Mouse (Mus musculus): ENCODE results near the gene Gm17482.
"Not testable (repeated sequence)": the region's sequence is repeated elsewhere in the genome, so short reads cannot be mapped to it uniquely, and the experiment has no call there.

Gene Gm17482

GRCm38 (mm10) chr6:115227043-115227442 is at the start of gene Gm17482:
Gene Gm17482 (plus strand): TSS chr6:115227343.
- no peak for DNase-seq

- peak; percentile 40 to 74 for DNase-seq
Measured at GRCm38 (mm10) chr6:115178826-115179225, 48.3 kb upstream of the Gm17482 start.

GRCm38 (mm10) chr6:115181094-115181493 is 46.0 kb upstream of the Gm17482 start:
- no peak for DNase-seq

GRCm38 (mm10) chr6:115191111-115191510 is 36.0 kb upstream of the Gm17482 start:
- DNase-seq = peak; percentile 37 to 73

- no peak for DNase-seq
Measured at GRCm38 (mm10) chr6:115200753-115201152, 26.4 kb upstream of the Gm17482 start.

GRCm38 (mm10) chr6:115203029-115203428 is 24.1 kb upstream of the Gm17482 start:
- peak in 1 of 2 experiments; percentile 3 for DNase-seq

- no peak for DNase-seq
Measured at GRCm38 (mm10) chr6:115210187-115210586, 17.0 kb upstream of the Gm17482 start.

- no peak for DNase-seq
Measured at GRCm38 (mm10) chr6:115210820-115211219, 16.3 kb upstream of the Gm17482 start.

- no peak for DNase-seq
Measured at GRCm38 (mm10) chr6:115212132-115212903, 14.8 kb upstream of the Gm17482 start.

GRCm38 (mm10) chr6:115213129-115213528 is 14.0 kb upstream of the Gm17482 start:
- peak in 1 of 2 experiments; percentile 6 for DNase-seq

- no peak for DNase-seq
Measured at GRCm38 (mm10) chr6:115221215-115221641, 5.9 kb upstream of the Gm17482 start.

- no peak for DNase-seq
Measured at GRCm38 (mm10) chr6:115225519-115225918, 1.6 kb upstream of the Gm17482 start.

GRCm38 (mm10) chr6:115227529-115227928 is 386 bp downstream of the Gm17482 start:
- DNase-seq = peak; percentile 74 to 89

GRCm38 (mm10) chr6:115230557-115230956 is 3.4 kb downstream of the Gm17482 start:
- DNase-seq = no peak

- DNase-seq = no peak
Measured at GRCm38 (mm10) chr6:115231836-115232235, 4.7 kb downstream of the Gm17482 start.

- DNase-seq = no peak
Measured at GRCm38 (mm10) chr6:115232562-115232961, 5.4 kb downstream of the Gm17482 start.

GRCm38 (mm10) chr6:115238031-115239027 is 11.2 kb downstream of the Gm17482 start:
- no peak for DNase-seq

GRCm38 (mm10) chr6:115239335-115239734 is 12.2 kb downstream of the Gm17482 start:
- no peak for DNase-seq

GRCm38 (mm10) chr6:115240431-115240830 is 13.3 kb downstream of the Gm17482 start:
- not testable (repeated sequence) for DNase-seq

GRCm38 (mm10) chr6:115241131-115241699 is 14.1 kb downstream of the Gm17482 start:
- DNase-seq = no peak

- DNase-seq = no peak
Measured at GRCm38 (mm10) chr6:115241939-115242338, 14.8 kb downstream of the Gm17482 start.

- no peak for DNase-seq
Measured at GRCm38 (mm10) chr6:115244222-115244621, 17.1 kb downstream of the Gm17482 start.

GRCm38 (mm10) chr6:115245500-115246058 is 18.4 kb downstream of the Gm17482 start:
- no peak for DNase-seq

Measured in kidney, postnatal 36 days (tissue).